Mouse (Mus musculus) layer of hippocampus, postnatal 36 days (tissue): ENCODE results near the gene Tmem200a. TPM values are rescaled to one million over a fixed set of nuclear protein-coding genes. Genes with fewer than 3 reads are reported as not detected.
"Not testable (repeated sequence)": the region's sequence is repeated elsewhere in the genome, so short reads cannot be mapped to it uniquely, and the experiment has no call there.

Experiments used
- DNase-seq, 2 experiments: peaks; one replicate each; pipeline ENCODE4 v3.0.0; 2022
- total RNA-seq, 2 experiments: library from RNA; stranded (reverse); gene quantifications; 2 replicates each; pipeline ENCODE4 v1.2.3; 2021

Tmem200a gene
- total RNA-seq, 2 experiments from 2014 or later = 21.9 to 23.3 TPM

- DNase-seq = no peak
Measured at GRCm38 (mm10) chr10:25962863-25963262, 116.0 kb downstream of the Tmem200a start.

- no peak for DNase-seq
Measured at GRCm38 (mm10) chr10:25961066-25961465, 117.8 kb downstream of the Tmem200a start.

- no peak for DNase-seq
Measured at GRCm38 (mm10) chr10:25958762-25959753, 119.8 kb downstream of the Tmem200a start.

- DNase-seq = no peak
Measured at GRCm38 (mm10) chr10:25954641-25955228, 124.1 kb downstream of the Tmem200a start.

GRCm38 (mm10) chr10:25952838-25953237, 126.0 kb downstream of the Tmem200a start:
- no peak for DNase-seq

GRCm38 (mm10) chr10:25952150-25952549, 126.7 kb downstream of the Tmem200a start:
- DNase-seq = no peak

GRCm38 (mm10) chr10:25945866-25946265, 133.0 kb downstream of the Tmem200a start:
- no peak for DNase-seq

GRCm38 (mm10) chr10:25944641-25945040, 134.2 kb downstream of the Tmem200a start:
- no peak for DNase-seq

GRCm38 (mm10) chr10:25931796-25932195, 147.1 kb downstream of the Tmem200a start:
- no peak for DNase-seq

GRCm38 (mm10) chr10:25929401-25930150, 149.3 kb downstream of the Tmem200a start:
- peak; percentile 42 to 48 for DNase-seq

- no peak for DNase-seq
Measured at GRCm38 (mm10) chr10:25928861-25929368, 149.9 kb downstream of the Tmem200a start.

- DNase-seq = no peak
Measured at GRCm38 (mm10) chr10:25928448-25928786, 150.4 kb downstream of the Tmem200a start.

- no peak for DNase-seq
Measured at GRCm38 (mm10) chr10:25927553-25928447, 151.1 kb downstream of the Tmem200a start.

- no peak for DNase-seq
Measured at GRCm38 (mm10) chr10:25920640-25921278, 158.1 kb downstream of the Tmem200a start.

- DNase-seq = no peak
Measured at GRCm38 (mm10) chr10:25918103-25918502, 160.7 kb downstream of the Tmem200a start.

- no peak for DNase-seq
Measured at GRCm38 (mm10) chr10:25910270-25910669, 168.6 kb downstream of the Tmem200a start.

- no peak for DNase-seq
Measured at GRCm38 (mm10) chr10:25908027-25909012, 170.5 kb downstream of the Tmem200a start.

GRCm38 (mm10) chr10:25894126-25894525, 184.7 kb downstream of the Tmem200a start:
- DNase-seq = not testable (repeated sequence)

GRCm38 (mm10) chr10:25887225-25887624, 191.6 kb downstream of the Tmem200a start:
- DNase-seq = no peak

- no peak for DNase-seq
Measured at GRCm38 (mm10) chr10:25884512-25884911, 194.3 kb downstream of the Tmem200a start.
